Mouse (Mus musculus) kidney, postnatal 4 days (tissue): Measurements from ENCODE around the gene Rapgef6.

Experiments used
- DNase-seq, 2 experiments: peaks; one replicate each; pipeline ENCODE4 v3.0.0; 2021; ENCODE audit warnings: mixed read lengths in 2 of 2

Gene Rapgef6

DNA sequence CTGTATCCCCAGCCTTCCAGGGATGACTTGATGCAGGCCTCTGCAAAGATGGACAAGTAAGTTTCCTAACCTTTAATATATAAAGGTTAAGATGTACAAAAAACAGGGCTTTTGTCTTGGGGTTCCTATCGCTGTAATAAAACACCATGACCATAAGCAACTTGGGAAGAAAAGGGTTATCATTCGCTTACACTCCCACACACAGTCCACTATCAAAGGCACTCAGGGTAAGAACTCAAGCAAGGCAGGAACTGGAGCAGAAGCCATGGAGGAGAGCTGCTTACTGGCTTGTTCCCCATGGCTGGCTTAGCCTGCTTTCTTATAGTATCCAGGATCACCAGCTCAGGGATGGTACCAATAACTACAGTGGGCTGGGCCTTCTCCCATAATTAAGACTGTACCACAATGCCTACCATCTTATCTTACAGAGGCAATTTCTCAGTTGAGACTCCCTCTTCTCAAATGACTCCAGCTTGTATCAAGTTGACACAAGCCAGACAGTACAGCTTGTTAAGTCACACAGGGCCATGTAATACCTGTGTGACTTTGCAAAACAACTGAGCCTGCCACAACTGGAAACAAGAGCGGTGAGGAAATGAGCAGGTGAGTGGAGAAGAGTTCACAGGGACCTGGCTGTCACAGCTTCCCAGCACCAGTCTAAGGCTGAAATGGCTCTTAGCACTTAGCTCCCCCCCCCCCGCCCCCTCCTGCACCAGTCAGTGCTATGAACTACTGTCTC lies 216.5 kb downstream of the Rapgef6 start:
- no peak for DNase-seq

DNA sequence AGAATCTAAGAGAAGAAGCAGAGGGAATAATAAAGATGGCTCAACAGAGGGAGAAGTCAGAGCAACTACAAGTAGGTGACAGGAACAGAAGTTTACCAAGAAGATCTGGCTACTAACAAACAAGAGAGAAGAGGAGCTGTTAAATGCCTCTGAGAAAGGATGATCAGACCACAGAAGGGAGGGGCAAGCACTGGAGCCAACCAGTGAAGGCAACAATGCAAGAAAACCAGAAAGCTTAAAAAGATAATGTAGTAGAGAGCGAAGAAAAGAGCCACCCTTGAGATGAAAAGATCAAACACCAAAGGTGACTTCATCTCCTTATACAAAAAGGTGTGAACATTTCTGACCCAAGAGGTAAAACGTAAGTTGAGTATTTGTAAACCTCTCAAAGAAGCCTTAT lies 218.7 kb downstream of the Rapgef6 start:
- DNase-seq: no peak

DNA sequence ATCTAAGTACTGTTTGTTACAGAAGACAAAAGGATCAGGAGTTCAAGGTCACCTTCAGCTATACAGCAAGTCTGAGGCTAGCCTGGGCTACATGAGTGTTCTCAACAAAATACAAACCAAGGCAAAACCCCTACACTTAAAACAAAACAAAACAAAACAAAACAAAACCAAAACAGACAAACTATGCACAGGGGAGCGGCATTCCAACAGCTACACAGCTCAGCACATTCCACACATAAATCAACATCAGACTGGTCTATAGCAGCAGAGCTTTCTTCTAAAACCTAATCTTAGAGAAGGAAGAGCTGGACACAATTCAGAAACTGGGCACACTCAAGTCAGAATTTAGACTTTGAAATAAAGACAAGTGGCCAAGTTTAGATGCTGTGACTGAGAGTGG lies 221.6 kb downstream of the Rapgef6 start:
- no peak for DNase-seq
